Mouse (Mus musculus): ENCODE data around the gene Hyal3. TPM values are rescaled to one million over a fixed set of nuclear protein-coding genes. Genes with fewer than 3 reads are reported as not detected.

Hyal3 gene
- polyA plus RNA-seq, 1 experiment from 2014 or later = 1.3 TPM

GRCm38 (mm10) chr9:107542721-107543120 is 37.9 kb upstream of the Hyal3 start:
- Histone ChIP-seq H3K36me3 (ENCODE audit: control insufficient read depth, insufficient read depth, low read length) (peaks cover 13% of the 10 kb centered on the region), H3K27ac (replicated peaks) (no peak overlapping the region), H3K4me2 (replicated peaks; ENCODE audit: low read depth) (peak overlapping the region; percentile 78), H3K4me3 (ENCODE audit: low read depth, low read length) (peak overlapping the region; percentile 63), H3K9me3 (ENCODE audit: control insufficient read depth, low read length) (no peaks in the 10 kb centered on the region), H3K4me1 (replicated peaks; ENCODE audit: control insufficient read depth, insufficient read depth) (0 out of 2 replicates have a peak, but pooled peaks cover 2% of the 10 kb centered on the region), H3K27me3 (ENCODE audit: control insufficient read depth, insufficient read depth, low read length) (no peaks in the 10 kb centered on the region), H3K9ac (ENCODE audit: low read length) (peak overlapping the region; percentile 55; the same call in 1 of the 2 replicates)
- no peak for TF ChIP-seq EP300 (optimal IDR thresholded peaks at IDR 0.05)
- TF ChIP-seq CTCF (IDR thresholded peaks at IDR 0.05; ENCODE audit: low read depth) = no peak
- ATAC-seq (ENCODE audit: low FRiP score, low TSS enrichment) = no peak
- 35% methylated on average over 8 of the region's 8 CpGs for WGBS
- no peak for DNase-seq (ENCODE audit: low spot score)

- Histone ChIP-seq H3K9me3 (ENCODE audit: control insufficient read depth, low read length) (no peaks in the 10 kb centered on the region), H3K27me3 (ENCODE audit: control insufficient read depth, insufficient read depth, low read length) (no peaks in the 10 kb centered on the region), H3K9ac (ENCODE audit: low read length) (no peak overlapping the region), H3K4me3 (ENCODE audit: low read depth, low read length) (no peak overlapping the region), H3K27ac (replicated peaks) (no peak overlapping the region), H3K36me3 (ENCODE audit: control insufficient read depth, insufficient read depth, low read length) (peaks cover 13% of the 10 kb centered on the region), H3K4me1 (replicated peaks; ENCODE audit: control insufficient read depth, insufficient read depth) (0 out of 2 replicates have a peak, but pooled peaks cover 2% of the 10 kb centered on the region), H3K4me2 (replicated peaks; ENCODE audit: low read depth) (no peak overlapping the region)
- no peak for TF ChIP-seq EP300 (optimal IDR thresholded peaks at IDR 0.05)
- TF ChIP-seq CTCF (IDR thresholded peaks at IDR 0.05; ENCODE audit: low read depth) = no peak
- no peak for ATAC-seq (ENCODE audit: low FRiP score, low TSS enrichment)
- 82% methylated on average over 11 of the region's 11 CpGs for WGBS
- DNase-seq (ENCODE audit: low spot score) = no peak
Measured at GRCm38 (mm10) chr9:107543299-107543698, 37.3 kb upstream of the Hyal3 start.

DNA sequence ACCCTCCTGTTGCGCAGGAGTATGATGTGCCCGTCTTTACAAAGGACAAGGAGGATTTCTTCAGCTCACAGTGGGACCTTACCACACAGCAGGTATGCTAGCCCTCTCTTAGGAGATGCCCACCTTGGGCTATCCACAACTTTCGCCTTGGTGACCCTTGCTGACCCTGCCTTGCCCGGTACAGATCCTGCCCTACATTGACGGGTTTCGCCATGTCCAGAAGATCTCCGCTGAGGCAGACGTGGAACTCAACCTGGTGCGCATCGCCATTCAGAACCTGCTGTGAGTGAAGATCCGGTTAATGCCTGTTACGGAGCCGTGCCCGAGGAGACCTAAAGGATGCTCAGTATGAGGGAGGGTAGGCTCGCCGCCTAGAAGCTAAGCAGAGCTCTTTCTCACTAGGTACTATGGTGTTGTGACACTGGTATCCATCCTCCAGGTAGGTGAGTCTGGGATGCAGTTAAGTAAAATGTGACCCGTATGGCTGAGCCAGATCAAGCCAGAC is 36.4 kb upstream of the Hyal3 start:
- Histone ChIP-seq H3K9me3 (ENCODE audit: control insufficient read depth, low read length) (no peaks in the 10 kb centered on the region), H3K27me3 (ENCODE audit: control insufficient read depth, insufficient read depth, low read length) (no peaks in the 10 kb centered on the region), H3K4me2 (replicated peaks; ENCODE audit: low read depth) (no peak overlapping the region), H3K4me1 (replicated peaks; ENCODE audit: control insufficient read depth, insufficient read depth) (0 out of 2 replicates have a peak, but pooled peaks cover 2% of the 10 kb centered on the region), H3K9ac (ENCODE audit: low read length) (no peak overlapping the region), H3K36me3 (ENCODE audit: control insufficient read depth, insufficient read depth, low read length) (peaks cover 10% of the 10 kb centered on the region), H3K27ac (replicated peaks) (no peak overlapping the region), H3K4me3 (ENCODE audit: low read depth, low read length) (no peak overlapping the region)
- no peak for DNase-seq (ENCODE audit: low spot score)
- 93% methylated on average over 17 of the region's 17 CpGs for WGBS
- no peak for TF ChIP-seq EP300 (optimal IDR thresholded peaks at IDR 0.05)
- ATAC-seq (ENCODE audit: low FRiP score, low TSS enrichment) = no peak

DNA sequence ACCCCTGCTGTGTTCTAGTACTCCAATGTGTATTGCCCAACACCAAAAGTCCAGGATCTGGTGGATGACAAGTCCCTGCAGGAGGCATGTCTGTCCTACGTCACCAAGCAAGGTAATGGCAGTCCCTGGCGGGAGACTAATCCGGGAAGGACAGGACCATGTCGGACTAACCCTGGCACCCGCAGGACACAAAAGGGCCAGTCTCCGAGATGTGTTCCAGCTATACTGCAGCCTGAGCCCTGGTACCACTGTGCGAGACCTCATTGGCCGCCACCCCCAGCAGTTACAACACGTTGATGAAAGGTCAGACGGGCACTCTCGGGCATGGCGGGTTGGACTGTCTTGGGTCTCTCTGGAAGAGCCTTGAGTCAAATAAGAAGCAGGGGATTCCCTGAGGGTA is 35.9 kb upstream of the Hyal3 start:
- DNase-seq (ENCODE audit: low spot score) (no peak), ATAC-seq (ENCODE audit: low FRiP score, low TSS enrichment) (no peak)
- TF ChIP-seq EP300 (optimal IDR thresholded peaks at IDR 0.05) (no peak), CTCF (IDR thresholded peaks at IDR 0.05; ENCODE audit: low read depth) (no peak)
- H3K4me1 ChIP-seq (replicated peaks; ENCODE audit: control insufficient read depth, insufficient read depth) = 0 out of 2 replicates have a peak, but pooled peaks cover 2% of the 10 kb centered on the region
- H3K9me3 ChIP-seq (ENCODE audit: control insufficient read depth, low read length) = no peaks in the 10 kb centered on the region
- H3K4me3 ChIP-seq (ENCODE audit: low read depth, low read length) = no peak overlapping the region
- H3K27me3 ChIP-seq (ENCODE audit: control insufficient read depth, insufficient read depth, low read length) = no peaks in the 10 kb centered on the region
- WGBS = 88% methylated on average over 12 of the region's 12 CpGs
- H3K9ac ChIP-seq (ENCODE audit: low read length) = no peak overlapping the region
- H3K36me3 ChIP-seq (ENCODE audit: control insufficient read depth, insufficient read depth, low read length) = peaks cover 7% of the 10 kb centered on the region
- no peak overlapping the region for H3K27ac ChIP-seq (replicated peaks)
- H3K4me2 ChIP-seq (replicated peaks; ENCODE audit: low read depth) = no peak overlapping the region

DNA sequence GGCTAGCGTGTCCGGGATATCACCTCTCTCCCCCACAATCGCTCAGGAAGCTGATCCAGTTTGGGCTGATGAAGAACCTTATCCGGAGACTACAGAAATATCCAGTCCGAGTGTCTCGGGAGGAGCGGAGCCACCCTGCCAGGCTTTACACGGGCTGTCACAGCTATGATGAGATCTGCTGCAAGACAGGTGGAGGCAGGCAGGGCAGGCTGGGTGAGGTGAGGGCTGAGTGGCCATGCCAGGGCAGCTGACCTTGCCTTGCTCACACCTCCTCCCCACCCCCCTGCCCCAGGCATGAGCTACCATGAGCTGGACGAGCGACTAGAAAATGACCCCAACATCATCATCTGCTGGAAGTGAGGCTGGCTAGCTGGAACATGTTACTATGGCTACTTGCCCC is 35.4 kb upstream of the Hyal3 start:
- no peak overlapping the region for H3K4me2 ChIP-seq (replicated peaks; ENCODE audit: low read depth)
- H3K27ac ChIP-seq (replicated peaks) = no peak overlapping the region
- 0 out of 2 replicates have a peak, but pooled peaks cover 2% of the 10 kb centered on the region for H3K4me1 ChIP-seq (replicated peaks; ENCODE audit: control insufficient read depth, insufficient read depth)
- no peaks in the 10 kb centered on the region for H3K27me3 ChIP-seq (ENCODE audit: control insufficient read depth, insufficient read depth, low read length)
- H3K9ac ChIP-seq (ENCODE audit: low read length) = no peak overlapping the region
- H3K9me3 ChIP-seq (ENCODE audit: control insufficient read depth, low read length) = no peaks in the 10 kb centered on the region
- H3K36me3 ChIP-seq (ENCODE audit: control insufficient read depth, insufficient read depth, low read length) = peaks cover 4% of the 10 kb centered on the region; the same call in 1 of the 2 replicates
- H3K4me3 ChIP-seq (ENCODE audit: low read depth, low read length) = no peak overlapping the region
- TF ChIP-seq EP300 (optimal IDR thresholded peaks at IDR 0.05) (no peak), CTCF (IDR thresholded peaks at IDR 0.05; ENCODE audit: low read depth) (no peak)
- 85% methylated on average over 10 of the region's 10 CpGs for WGBS
- ATAC-seq (ENCODE audit: low FRiP score, low TSS enrichment) (no peak), DNase-seq (ENCODE audit: low spot score) (no peak)

GRCm38 (mm10) chr9:107545602-107546001 is 35.0 kb upstream of the Hyal3 start:
- Histone ChIP-seq H3K27ac (replicated peaks) (no peak overlapping the region), H3K9ac (ENCODE audit: low read length) (no peak overlapping the region), H3K36me3 (ENCODE audit: control insufficient read depth, insufficient read depth, low read length) (peaks cover 4% of the 10 kb centered on the region; the same call in 1 of the 2 replicates), H3K4me2 (replicated peaks; ENCODE audit: low read depth) (no peak overlapping the region), H3K9me3 (ENCODE audit: control insufficient read depth, low read length) (no peaks in the 10 kb centered on the region), H3K4me1 (replicated peaks; ENCODE audit: control insufficient read depth, insufficient read depth) (0 out of 2 replicates have a peak, but pooled peaks cover 2% of the 10 kb centered on the region), H3K4me3 (ENCODE audit: low read depth, low read length) (no peak overlapping the region), H3K27me3 (ENCODE audit: control insufficient read depth, insufficient read depth, low read length) (no peaks in the 10 kb centered on the region)
- 7% methylated on average over 3 of the region's 3 CpGs for WGBS
- peak; percentile 96 for TF ChIP-seq CTCF (IDR thresholded peaks at IDR 0.05; ENCODE audit: low read depth)
- no peak for TF ChIP-seq EP300 (optimal IDR thresholded peaks at IDR 0.05)
- ATAC-seq (ENCODE audit: low FRiP score, low TSS enrichment) (no peak), DNase-seq (ENCODE audit: low spot score) (peak; percentile 79)

Measured in stomach, postnatal 0 days (tissue).